Comparison of ENCODE assay signal across 15 mouse cellular contexts in the genomic region with DNA sequence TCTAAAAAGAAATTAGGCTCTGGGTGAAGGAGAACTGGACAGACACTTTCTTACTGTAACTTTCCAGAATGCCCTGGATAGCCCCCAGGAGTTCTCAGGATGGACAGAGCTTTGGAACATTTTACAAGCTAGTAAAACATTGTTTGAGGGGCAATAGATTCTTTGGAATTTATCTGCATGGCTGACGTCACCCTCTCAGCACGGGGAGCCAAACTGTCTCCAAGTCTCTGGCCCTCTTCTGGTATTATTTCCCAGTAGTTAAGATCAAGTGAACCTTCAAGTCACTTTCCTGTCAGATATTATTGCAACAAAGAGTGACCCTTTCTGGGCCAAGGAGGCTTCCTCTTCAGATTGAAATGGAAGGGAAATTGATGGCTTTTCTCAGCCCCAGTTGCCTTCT.
A peak's percentile ranks its signal among the peaks of the same experiment; 100 is the strongest.
DNase-seq lines count a peak whose midpoint lies in the region; ATAC-seq lines count a peak whose summit lies in the region.
"Had no signal": no experiment of that assay in that cellular context is flagged by ENCODE, and none has a peak within 500 bp of the region (broad histone marks: within the 10 kb centered on the region; RNA-seq: fewer than 3 reads in every experiment).

No protein-coding gene starts in this region.

- peak overlapping the region; percentile 26; the same call in 1 of the 2 replicates for H3K27ac ChIP-seq in kidney, embryonic 16.5 days (ENCODE audit: low read length)
- H3K27ac ChIP-seq: hindbrain, embryonic 13.5 days; liver, embryonic 13.5 days had no signal

- H3K9ac ChIP-seq in kidney, embryonic 16.5 days (replicated peaks; ENCODE audit: low read length): no peak overlapping the region
- H3K9ac ChIP-seq: hindbrain, embryonic 13.5 days; liver, embryonic 13.5 days had no signal

- no peak overlapping the region for H3K4me3 ChIP-seq in kidney, embryonic 16.5 days (ENCODE audit: low read length)
- H3K4me3 ChIP-seq: hindbrain, embryonic 13.5 days; liver, embryonic 13.5 days; megakaryocyte, embryonic 14.5 days had no signal

- H3K36me3 ChIP-seq in kidney, embryonic 16.5 days (ENCODE audit: insufficient read depth, low read length): no peaks in the 10 kb centered on the region
- H3K36me3 ChIP-seq: G1E; hindbrain, embryonic 13.5 days; liver, embryonic 13.5 days had no signal

- 1% methylated on average over 2 of the region's 2 CpGs for WGBS in kidney, embryonic 16.5 days

- H3K4me1 ChIP-seq in kidney, embryonic 16.5 days (ENCODE audit: insufficient read depth, low read length): peaks cover 29% of the 10 kb centered on the region
- H3K4me1 ChIP-seq: liver, embryonic 13.5 days had no signal

- no peaks in the 10 kb centered on the region for H3K27me3 ChIP-seq in kidney, embryonic 16.5 days (ENCODE audit: insufficient read depth, low read length)

- no peak for ATAC-seq in kidney, embryonic 16.5 days (ENCODE audit: low FRiP score, low TSS enrichment)
- no peak for ATAC-seq in erythroid progenitor cell, adult 5-6 weeks (replicated peaks; ENCODE audit: low FRiP score, poor library complexity, severe bottlenecking)
- ATAC-seq: activated CD4-positive, CD25-positive, alpha-beta regulatory T cell, adult 4 months had no signal

- DNase-seq in gastrocnemius, postnatal 25 days: peak; percentile 12
- DNase-seq in gastrocnemius, postnatal 10 days: no peak
- peak; percentile 24 for DNase-seq in urinary bladder, postnatal 14 days (ENCODE audit: low spot score)
- no peak for DNase-seq in urinary bladder, postnatal 36 days (ENCODE audit: low spot score in 2 of 2)
- DNase-seq in retina, postnatal 1 day: no peak
- no peak for DNase-seq in layer of hippocampus, postnatal 10 days (ENCODE audit: low spot score in 2 of 2)
- DNase-seq: cerebellum, adult 9-10 months; liver, embryonic 13.5 days; right cerebral cortex, postnatal 25 days had no signal

- H3K4me2 ChIP-seq in kidney, embryonic 16.5 days (replicated peaks; ENCODE audit: low read depth, low read length): no peak overlapping the region
- H3K4me2 ChIP-seq: hindbrain, embryonic 13.5 days; liver, embryonic 13.5 days had no signal

- no peaks in the 10 kb centered on the region for H3K9me3 ChIP-seq in kidney, embryonic 16.5 days (ENCODE audit: low read length)
- H3K9me3 ChIP-seq: G1E; hindbrain, embryonic 13.5 days; liver, embryonic 13.5 days had no signal

Comparison
In these comparisons a context has a peak if more than half of its experiments do, and no peak if none do; other contexts are left out.
1. DNase-seq: peak in gastrocnemius, postnatal 25 days (single experiment) and urinary bladder, postnatal 14 days (single experiment); none in gastrocnemius, postnatal 10 days (single experiment), urinary bladder, postnatal 36 days (0 of 2), retina, postnatal 1 day (single experiment) and layer of hippocampus, postnatal 10 days (0 of 2).